8 mouse cellular contexts compared by ENCODE assay signal in the genomic region with DNA sequence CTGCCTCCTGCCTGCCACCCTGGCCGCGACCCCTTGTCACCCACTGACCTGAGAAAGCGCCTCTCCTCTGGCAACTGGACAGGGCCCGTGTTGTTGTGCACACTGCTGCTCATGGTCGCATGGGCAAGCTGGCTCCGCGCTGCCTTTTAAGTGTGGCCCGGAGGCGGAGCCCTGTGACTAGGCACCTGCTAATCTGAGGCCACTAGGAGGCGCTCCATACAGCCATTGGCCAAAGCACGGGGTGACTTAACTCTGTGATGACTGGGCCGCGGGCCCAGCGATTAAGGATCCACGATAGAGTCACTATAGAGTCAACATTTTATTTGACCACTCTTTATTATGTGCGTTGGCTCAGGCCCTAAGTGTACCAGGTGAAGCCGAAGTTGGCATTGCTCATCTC. TPM values are rescaled to one million over a fixed set of nuclear protein-coding genes. Genes with fewer than 3 reads are reported as not detected.
DNase-seq lines count a peak whose midpoint lies in the region; ATAC-seq and TF ChIP-seq lines count a peak whose summit lies in the region.

No protein-coding gene starts in this region.

- H3K27me3 ChIP-seq in MEL (ENCODE audit: control insufficient read depth in 1 of 2, insufficient read depth in 2 of 2, low read length in 2 of 2): no peaks in the 10 kb centered on the region
- H3K27me3 ChIP-seq in forebrain, embryonic 16.5 days (replicated peaks; ENCODE audit: control insufficient read depth, insufficient read depth, low read length): peaks cover 15% of the 10 kb centered on the region
- peaks cover 20% of the 10 kb centered on the region for H3K27me3 ChIP-seq in midbrain, embryonic 13.5 days

- no peak overlapping the region for H3K9ac ChIP-seq in MEL (ENCODE audit: control insufficient read depth, low read depth, low read length, poor library complexity, severe bottlenecking)
- H3K9ac ChIP-seq in forebrain, embryonic 16.5 days (replicated peaks; ENCODE audit: low read depth, low read length): no peak overlapping the region
- H3K9ac ChIP-seq in midbrain, embryonic 13.5 days (replicated peaks): no peak overlapping the region

- H3K27ac ChIP-seq in MEL (ENCODE audit: control insufficient read depth, low read depth, low read length): no peak overlapping the region
- no peak overlapping the region for H3K27ac ChIP-seq in forebrain, embryonic 16.5 days (ENCODE audit: low read length)
- no peak overlapping the region for H3K27ac ChIP-seq in midbrain, embryonic 13.5 days

- 22% methylated on average over 17 of the region's 17 CpGs for WGBS in forebrain, embryonic 16.5 days
- 22% methylated on average over 17 of the region's 17 CpGs for WGBS in midbrain, embryonic 13.5 days

- peak; percentile 62 to 66 for DNase-seq in left cerebral cortex, adult 18-20 months (ENCODE audit: low spot score in 2 of 2)
- DNase-seq in left cerebral cortex, postnatal 36 days (ENCODE audit: low spot score in 2 of 2): no peak
- peak; percentile 79 for DNase-seq in MEL (ENCODE audit: low read depth, low spot score)
- DNase-seq in cerebellum, adult 18-20 months: peak; percentile 55 to 61
- DNase-seq in left cerebral cortex, postnatal 4 days: peak; percentile 79

- TF ChIP-seq RAD21 in MEL (IDR thresholded peaks at IDR 0.05; ENCODE audit: low read depth, low read length): peak; percentile 48

- peaks cover 21% of the 10 kb centered on the region for H3K79me2 ChIP-seq in MEL (ENCODE audit: control insufficient read depth, insufficient read depth, low read length, poor library complexity)

- intact Hi-C loops in left cerebral cortex, postnatal 36 days (cut with DNase I): no loop called here
- intact Hi-C loops in left cerebral cortex, postnatal 4 days (cut with DNase I): no loop called here

- no peak for TF ChIP-seq POLR2A in MEL (IDR thresholded peaks at IDR 0.05; ENCODE audit: control insufficient read depth in 1 of 2, insufficient read depth in 1 of 2, low read depth in 1 of 2, low read length in 2 of 2, poor library complexity in 1 of 2)

- no peaks in the 10 kb centered on the region for H3K4me1 ChIP-seq in MEL (ENCODE audit: control insufficient read depth in 1 of 2, insufficient read depth in 2 of 2, low read length in 2 of 2)
- H3K4me1 ChIP-seq in forebrain, embryonic 16.5 days (replicated peaks; ENCODE audit: control insufficient read depth, insufficient read depth, low read length): peaks cover 25% of the 10 kb centered on the region
- peaks cover 77% of the 10 kb centered on the region for H3K4me1 ChIP-seq in midbrain, embryonic 13.5 days (replicated peaks)

- TF ChIP-seq EP300 in MEL (IDR thresholded peaks at IDR 0.05; ENCODE audit: low read depth in 1 of 2, low read length in 2 of 2): no peak

- H3K4me2 ChIP-seq in forebrain, embryonic 16.5 days (ENCODE audit: low read length): no peak overlapping the region
- no peak overlapping the region for H3K4me2 ChIP-seq in midbrain, embryonic 13.5 days (replicated peaks)

- H3K9me3 ChIP-seq in MEL (replicated peaks; ENCODE audit: insufficient read depth, low read length): no peaks in the 10 kb centered on the region
- H3K9me3 ChIP-seq in forebrain, embryonic 16.5 days (ENCODE audit: control insufficient read depth, low read length): no peaks in the 10 kb centered on the region
- H3K9me3 ChIP-seq in midbrain, embryonic 13.5 days: no peaks in the 10 kb centered on the region

- peak; percentile 8; the same call in 1 of the 2 replicates for ATAC-seq in forebrain, embryonic 16.5 days
- ATAC-seq in midbrain, embryonic 13.5 days: 0 out of 2 replicates have a peak, but pooled peaks have one; percentile 5
- ATAC-seq in monocyte, adult 5-6 weeks (replicated peaks; ENCODE audit: insufficient number of reproducible peaks, low FRiP score, low TSS enrichment, poor library complexity, severe bottlenecking): no peak

- peak; percentile 71 to 87 (median 73) for TF ChIP-seq CTCF in MEL (IDR thresholded peaks at IDR 0.05 in 2 of 3, conservative IDR thresholded peaks at IDR 0.05 in 1 of 3; ENCODE audit: control insufficient read depth in 1 of 3, insufficient read depth in 1 of 3, low read depth in 2 of 3, low read length in 3 of 3, poor library complexity in 1 of 3, severe bottlenecking in 1 of 3)

- H3K4me3 ChIP-seq in MEL (ENCODE audit: control insufficient read depth in 1 of 2, insufficient read depth in 1 of 2, low read depth in 2 of 2, low read length in 2 of 2): no peak overlapping the region
- no peak overlapping the region for H3K4me3 ChIP-seq in forebrain, embryonic 16.5 days (replicated peaks; ENCODE audit: low read length)
- H3K4me3 ChIP-seq in midbrain, embryonic 13.5 days (replicated peaks): no peak overlapping the region

- H3K36me3 ChIP-seq in MEL (ENCODE audit: control insufficient read depth in 1 of 2, insufficient read depth in 2 of 2, low read length in 2 of 2): no peaks in the 10 kb centered on the region
- H3K36me3 ChIP-seq in forebrain, embryonic 16.5 days (ENCODE audit: control insufficient read depth, insufficient read depth): 0 out of 2 replicates have a peak, but pooled peaks cover 2% of the 10 kb centered on the region
- peaks cover 22% of the 10 kb centered on the region for H3K36me3 ChIP-seq in midbrain, embryonic 13.5 days

TF ChIP-seq in MEL, 35 proteins besides CTCF, POLR2A, EP300 and RAD21:
- TF ChIP-seq SMC3 (IDR thresholded peaks at IDR 0.05; ENCODE audit: low read depth, low read length) (peak; percentile 59), ZC3H11A (IDR thresholded peaks at IDR 0.05; ENCODE audit: low read depth, low read length) (no peak; the same call in 1 of the 2 replicates)

RNA-seq across cellular contexts. Expression of a gene that starts 6.4 kb away (rescaled TPM):
- under 1 TPM; 0.33 to 0.59 TPM for total RNA-seq in left cerebral cortex, adult 18-20 months (2021)
- total RNA-seq in left cerebral cortex, postnatal 36 days (2021): 1 to 10 TPM in 1 of 2 experiments, under 1 TPM in 1; 0.91 to 1.0 TPM
- total RNA-seq in MEL (2012; rRNA removed): 0.04 TPM in 1 of 2 replicates, not detected in the other
- polyA plus RNA-seq in MEL (2012; ENCODE audit: insufficient read depth in 1 of 2, insufficient read length in 2 of 2, low read depth in 1 of 2, low replicate concordance in 2 of 2, missing spikeins in 1 of 2): under 1 TPM in 1 of 2 experiments, not detected in 1; 0.03 TPM
- polyA plus RNA-seq in forebrain, embryonic 16.5 days (2015; fragmentation: Nextera tagmentation; extraction: Ambion mirVana): 4.9 and 5.0 TPM in 2 replicates
- 1 to 10 TPM; 4.5 to 4.7 TPM for total RNA-seq in left cerebral cortex, postnatal 4 days (2021)
- 2.1 TPM in 2 replicates for polyA plus RNA-seq in midbrain, embryonic 13.5 days (2015; fragmentation: Nextera tagmentation; extraction: Ambion mirVana)
- total RNA-seq in monocyte, adult 5-6 weeks (2017): not detected in 3 replicates

RNA-seq across cellular contexts. Expression of a gene that starts 8.1 kb away (rescaled TPM):
- total RNA-seq in left cerebral cortex, adult 18-20 months (2021): not detected
- total RNA-seq in left cerebral cortex, postnatal 36 days (2021): under 1 TPM in 1 of 2 experiments, not detected in 1; 0.32 TPM
- 2.1 and 3.4 TPM in 2 replicates for total RNA-seq in MEL (2012; rRNA removed)
- polyA plus RNA-seq in MEL (2012; ENCODE audit: insufficient read depth in 1 of 2, insufficient read length in 2 of 2, low read depth in 1 of 2, low replicate concordance in 2 of 2, missing spikeins in 1 of 2): 1 to 10 TPM in 1 of 2 experiments, not detected in 1; 3.8 TPM
- 2.7 and 2.8 TPM in 2 replicates for polyA plus RNA-seq in forebrain, embryonic 16.5 days (2015; fragmentation: Nextera tagmentation; extraction: Ambion mirVana)
- not detected for total RNA-seq in left cerebral cortex, postnatal 4 days (2021)
- polyA plus RNA-seq in midbrain, embryonic 13.5 days (2015; fragmentation: Nextera tagmentation; extraction: Ambion mirVana): 3.7 and 4.1 TPM in 2 replicates
- 0.95 to 1.6 TPM (median 1.1 TPM) in 3 replicates for total RNA-seq in monocyte, adult 5-6 weeks (2017)

RNA-seq across cellular contexts. Expression of a gene that starts 8.5 kb away (rescaled TPM):
- 100 to 1,000 TPM; 148 to 155 TPM for total RNA-seq in left cerebral cortex, adult 18-20 months (2021)
- total RNA-seq in left cerebral cortex, postnatal 36 days (2021): 100 to 1,000 TPM; 144 to 161 TPM
- 114 and 122 TPM in 2 replicates for total RNA-seq in MEL (2012; rRNA removed)
- polyA plus RNA-seq in MEL (2012; ENCODE audit: insufficient read depth in 1 of 2, insufficient read length in 2 of 2, low read depth in 1 of 2, low replicate concordance in 2 of 2, missing spikeins in 1 of 2): 10 to 100 TPM in 1 of 2 experiments, not detected in 1; 97.7 TPM
- polyA plus RNA-seq in forebrain, embryonic 16.5 days (2015; fragmentation: Nextera tagmentation; extraction: Ambion mirVana): 144 and 145 TPM in 2 replicates
- total RNA-seq in left cerebral cortex, postnatal 4 days (2021): 10 to 100 TPM; 79.0 to 86.6 TPM
- 174 and 181 TPM in 2 replicates for polyA plus RNA-seq in midbrain, embryonic 13.5 days (2015; fragmentation: Nextera tagmentation; extraction: Ambion mirVana)
- 91.2 to 131 TPM (median 108 TPM) in 3 replicates for total RNA-seq in monocyte, adult 5-6 weeks (2017)

RNA-seq across cellular contexts. Expression of a gene that starts 8.6 kb away (rescaled TPM):
- total RNA-seq in left cerebral cortex, adult 18-20 months (2021): 10 to 100 TPM; 28.3 to 30.7 TPM
- 10 to 100 TPM; 23.7 to 31.3 TPM for total RNA-seq in left cerebral cortex, postnatal 36 days (2021)
- total RNA-seq in MEL (2012; rRNA removed): 1.2 and 8.2 TPM in 2 replicates
- 1 to 10 TPM in 1 of 2 experiments, not detected in 1; 5.3 TPM for polyA plus RNA-seq in MEL (2012; ENCODE audit: insufficient read depth in 1 of 2, insufficient read length in 2 of 2, low read depth in 1 of 2, low replicate concordance in 2 of 2, missing spikeins in 1 of 2)
- 6.7 and 10.1 TPM in 2 replicates for polyA plus RNA-seq in forebrain, embryonic 16.5 days (2015; fragmentation: Nextera tagmentation; extraction: Ambion mirVana)
- 10 to 100 TPM in 1 of 2 experiments, 1 to 10 TPM in 1; 9.5 to 10.4 TPM for total RNA-seq in left cerebral cortex, postnatal 4 days (2021)
- polyA plus RNA-seq in midbrain, embryonic 13.5 days (2015; fragmentation: Nextera tagmentation; extraction: Ambion mirVana): 9.1 and 10.8 TPM in 2 replicates
- total RNA-seq in monocyte, adult 5-6 weeks (2017): not detected in 3 replicates

Comparison
In these comparisons a context has a peak if more than half of its experiments do, and no peak if none do; other contexts are left out.
1. DNase-seq: peak in left cerebral cortex, adult 18-20 months (2 of 2), MEL (single experiment), cerebellum, adult 18-20 months (2 of 2) and left cerebral cortex, postnatal 4 days (single experiment); none in left cerebral cortex, postnatal 36 days (0 of 2).